Comparison of ENCODE assay signal across 8 mouse cellular contexts in genomic region chr12:115165499-115165898, GRCm38 (mm10).
DNase-seq lines count a peak whose midpoint lies in the region; ATAC-seq and TF ChIP-seq lines count a peak whose summit lies in the region.
"Not testable (repeated sequence)": the region's sequence is repeated elsewhere in the genome, so short reads cannot be mapped to it uniquely, and the experiment has no call there.

No protein-coding gene starts in this region.

- H3K9me3 ChIP-seq in CH12.LX (replicated peaks; ENCODE audit: low read length); liver, embryonic 16.5 days (replicated peaks; ENCODE audit: control insufficient read depth, low read length): not testable (repeated sequence)

- DNase-seq in 416B (ENCODE audit: low read depth) (peak; percentile 52), CH12.LX (ENCODE audit: extremely low read depth) (peak; percentile 27)
- DNase-seq in c-Kit-positive CD71-negative TER-119-negative erythroid progenitor cells, embryonic 14.5 days (ENCODE audit: low read depth) = peak; percentile 24
- DNase-seq in induced T-regulatory cell, adult 2 months (ENCODE audit: low read depth) = peak; percentile 56
- DNase-seq in splenic B cell, adult 2 months (ENCODE audit: low read depth, low spot score) = peak; percentile 48

- peak; percentile 53; the same call in 1 of the 2 replicates for ATAC-seq in liver, embryonic 16.5 days (ENCODE audit: low read depth)
- ATAC-seq in megakaryocyte, adult 5-6 weeks (ENCODE audit: poor library complexity, severe bottlenecking) = peak; percentile 88
- ATAC-seq in neutrophil, adult 5-6 weeks (ENCODE audit: extremely low read depth, insufficient number of reproducible peaks, low FRiP score, poor library complexity, severe bottlenecking) = peak; percentile 74

- TF ChIP-seq CTCF in CH12.LX (conservative IDR thresholded peaks at IDR 0.05 in 1 of 2, IDR thresholded peaks at IDR 0.05 in 1 of 2; ENCODE audit: low read depth in 2 of 2, low read length in 2 of 2) = not testable (repeated sequence)

- not testable (repeated sequence) for TF ChIP-seq RAD21 in CH12.LX (IDR thresholded peaks at IDR 0.05; ENCODE audit: low read depth, low read length)

- TF ChIP-seq POLR2A in CH12.LX (IDR thresholded peaks at IDR 0.05; ENCODE audit: low read depth, low read length) = not testable (repeated sequence)

- H3K4me1 ChIP-seq in CH12.LX (ENCODE audit: control insufficient read depth in 1 of 2, insufficient read depth in 2 of 2); liver, embryonic 16.5 days (ENCODE audit: control insufficient read depth, low read depth, low read length): not testable (repeated sequence)

- not testable (repeated sequence) for H3K27me3 ChIP-seq in CH12.LX (replicated peaks); liver, embryonic 16.5 days (ENCODE audit: control insufficient read depth, insufficient read depth, low read depth, low read length); splenic B cell, adult 2 months (ENCODE audit: control insufficient read depth, insufficient read depth, low read length, poor library complexity, severe bottlenecking)

- not testable (repeated sequence) for H3K79me2 ChIP-seq in CH12.LX (replicated peaks; ENCODE audit: control insufficient read depth, extremely low read depth, insufficient read depth, poor library complexity, severe bottlenecking)

- TF ChIP-seq EP300 in CH12.LX (IDR thresholded peaks at IDR 0.05; ENCODE audit: low read length) = not testable (repeated sequence)

- 12% methylated on average over 2 of the region's 2 CpGs for WGBS in liver, embryonic 16.5 days (ENCODE audit: insufficient replicate concordance)

- H3K4me3 ChIP-seq in CH12.LX (replicated peaks in 1 of 3; ENCODE audit: low read depth in 2 of 3, low read length in 2 of 3, poor library complexity in 1 of 3); liver, embryonic 16.5 days (ENCODE audit: low read depth, low read length): not testable (repeated sequence)

- H3K4me2 ChIP-seq in CH12.LX (ENCODE audit: insufficient read depth, low read depth, poor library complexity, severe bottlenecking) = 0 out of 2 replicates have a peak overlapping the region, but pooled peaks have one; percentile 0
- not testable (repeated sequence) for H3K4me2 ChIP-seq in liver, embryonic 16.5 days (ENCODE audit: low read depth, low read length)

- not testable (repeated sequence) for H3K36me3 ChIP-seq in CH12.LX (replicated peaks in 1 of 2; ENCODE audit: control insufficient read depth in 1 of 2, insufficient read depth in 1 of 2, low read length in 1 of 2); liver, embryonic 16.5 days (ENCODE audit: control insufficient read depth, insufficient read depth); splenic B cell, adult 2 months (ENCODE audit: control insufficient read depth, insufficient read depth, low read length, poor library complexity, severe bottlenecking)

- H3K9ac ChIP-seq in CH12.LX (ENCODE audit: insufficient read depth, low read depth); liver, embryonic 16.5 days (ENCODE audit: low read depth, low read length): not testable (repeated sequence)

- dilution Hi-C loops in CH12.LX (cut with MboI; ENCODE audit: extremely low pct_ligation_motif_present, extremely low pct_unique_long_range_greater_than_20kb, low sequenced_read_pairs) = not testable (repeated sequence)

- H3K27ac ChIP-seq in CH12.LX (ENCODE audit: insufficient read depth, low read depth) = peak overlapping the region; percentile 34; the same call in 1 of the 2 replicates
- peak overlapping the region; percentile 45 for H3K27ac ChIP-seq in liver, embryonic 16.5 days (ENCODE audit: low read length)

- in situ Hi-C loops in CH12.LX (cut with MboI; ENCODE audit: low pct_ligation_motif_present, low pct_unique_long_range_greater_than_20kb, low sequenced_read_pairs) = loop anchor here (25.0 kb wide), 1 partner anchor 1728 kb away; no protein-coding TSS in a partner anchor
